Mouse (Mus musculus): ENCODE measurements around the gene Zmpste24. TPM values are rescaled to one million over a fixed set of nuclear protein-coding genes. Genes with fewer than 3 reads are reported as not detected.

The Zmpste24 gene
- total and polyA plus RNA-seq, 3 experiments = 4.4 to 71.8 (median 58.2) TPM

DNA sequence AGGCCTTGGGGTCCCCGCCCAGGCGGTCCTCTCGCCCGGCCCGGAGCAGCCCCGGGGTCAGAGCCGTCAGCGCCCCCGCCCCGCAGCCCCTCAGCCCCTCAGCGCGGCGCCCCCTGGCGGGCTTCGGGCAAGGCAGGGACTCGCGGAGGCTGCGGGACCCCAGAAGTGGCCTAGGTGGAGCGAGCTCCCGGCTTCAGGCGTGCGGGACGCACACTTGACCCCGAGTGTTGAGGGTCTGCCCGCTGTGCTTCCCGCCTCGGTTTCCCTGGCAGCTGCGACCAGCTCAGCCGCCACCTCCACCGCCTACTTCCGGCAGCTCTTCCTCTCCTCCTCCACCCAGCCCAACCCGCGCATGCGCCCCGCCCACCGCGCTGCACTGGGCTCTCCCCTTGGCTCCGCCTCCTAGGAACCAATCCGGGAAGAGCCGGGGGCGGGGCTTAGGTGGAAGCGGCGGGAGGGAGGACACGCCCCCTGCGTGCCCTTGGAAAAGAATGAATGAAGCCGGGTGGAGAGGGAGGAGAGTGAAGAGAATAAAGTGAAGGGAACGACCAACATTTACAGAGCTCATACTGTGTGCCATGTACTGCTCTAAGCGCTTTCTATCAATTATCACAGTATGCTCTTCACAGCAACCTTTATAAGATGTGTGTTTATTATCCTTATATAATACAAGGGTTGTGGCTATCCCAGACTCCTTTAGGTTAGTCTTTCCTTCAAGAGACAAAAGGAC, 80.9 kb downstream of the Zmpste24 start, which contains the start of gene Smap2:
TSS of gene Smap2 (minus strand) at position 320 of the 730 bp plus-strand sequence.
- DNase-seq (ENCODE audit: low spot score) = peak; percentile 93
- Histone ChIP-seq H3K27me3 (ENCODE audit: insufficient read depth, low read length) (no peaks in the 10 kb centered on the region), H3K9me3 (replicated peaks) (no peaks in the 10 kb centered on the region; the same call in 1 of the 2 replicates), H3K4me3 (ENCODE audit: low read depth, low read length) (peak within 1 kb of the TSS; percentile 98), H3K36me3 (replicated peaks) (peaks cover 14% of the 10 kb centered on the region), H3K4me1 (ENCODE audit: insufficient read depth, low read depth, low read length) (peaks cover 64% of the 10 kb centered on the region)
- TF ChIP-seq CTCF (IDR thresholded peaks at IDR 0.05; ENCODE audit: low read depth, low read length) (peak; percentile 69), GATA2 (IDR thresholded peaks at IDR 0.05; ENCODE audit: borderline replicate concordance, low read depth, low read length) (no peak)
- peak; percentile 69 for ATAC-seq (ENCODE audit: extremely low read depth, insufficient number of reproducible peaks, low FRiP score, poor library complexity, severe bottlenecking)

DNA sequence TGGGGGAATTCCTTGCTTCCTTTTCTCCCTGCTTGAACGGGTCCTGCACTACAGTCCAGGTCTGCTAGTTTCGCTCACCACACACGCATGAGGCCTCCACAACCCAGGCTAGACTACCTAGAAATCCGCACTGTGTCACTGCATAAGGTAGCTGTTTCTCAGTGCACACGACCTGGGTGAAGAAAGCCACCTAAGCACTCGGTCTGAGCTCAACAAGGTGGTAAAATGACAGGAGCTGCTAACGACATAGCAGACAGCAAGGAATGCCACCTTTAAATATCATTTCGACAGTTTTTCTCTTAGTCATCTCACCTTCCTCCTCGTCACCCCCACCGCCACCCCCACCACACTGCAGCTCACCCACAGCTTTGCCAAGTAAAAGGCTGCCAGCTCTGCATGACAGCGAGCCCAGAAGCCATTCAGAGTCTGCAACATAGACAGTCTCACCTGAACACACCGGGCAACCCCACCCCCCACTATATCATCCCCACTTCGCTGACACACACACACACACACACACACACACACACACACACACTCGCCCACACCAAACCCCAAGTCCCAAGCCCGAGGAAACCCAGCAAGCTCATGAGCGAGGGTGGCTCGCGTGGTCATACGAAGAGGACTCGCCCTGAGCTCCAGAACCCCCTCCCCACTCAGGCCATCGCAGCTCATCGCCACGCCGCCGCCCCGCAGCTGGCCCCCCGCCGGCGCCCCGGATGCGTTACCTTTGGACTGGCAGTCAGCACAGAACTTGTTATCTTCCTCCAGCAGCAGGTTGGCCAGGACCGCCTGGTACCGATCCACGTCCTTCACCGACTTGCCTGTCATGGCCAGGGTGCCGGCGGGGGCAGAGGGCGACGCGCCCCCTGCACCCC, 81.8 kb downstream of the Zmpste24 start:
- no peaks in the 10 kb centered on the region; the same call in 1 of the 2 replicates for H3K9me3 ChIP-seq (replicated peaks)
- H3K4me3 ChIP-seq (ENCODE audit: low read depth, low read length) = peak overlapping the region; percentile 98
- peaks cover 68% of the 10 kb centered on the region for H3K4me1 ChIP-seq (ENCODE audit: insufficient read depth, low read depth, low read length)
- H3K36me3 ChIP-seq (replicated peaks) = peaks cover 16% of the 10 kb centered on the region
- no peaks in the 10 kb centered on the region for H3K27me3 ChIP-seq (ENCODE audit: insufficient read depth, low read length)
- ATAC-seq (ENCODE audit: extremely low read depth, insufficient number of reproducible peaks, low FRiP score, poor library complexity, severe bottlenecking) = no peak
- DNase-seq (ENCODE audit: low spot score) = no peak
- TF ChIP-seq TAL1 (conservative IDR thresholded peaks at IDR 0.05; ENCODE audit: low read depth, low read length) (no peak; the same call in 1 of the 2 replicates), GATA1 (IDR thresholded peaks at IDR 0.05; ENCODE audit: borderline replicate concordance, low read length) (no peak), CTCF (IDR thresholded peaks at IDR 0.05; ENCODE audit: low read depth, low read length) (no peak), POLR2AphosphoS5 (IDR thresholded peaks at IDR 0.05; ENCODE audit: insufficient replicate concordance, low read depth, low read length) (no peak), GATA2 (IDR thresholded peaks at IDR 0.05; ENCODE audit: borderline replicate concordance, low read depth, low read length) (no peak)

DNA sequence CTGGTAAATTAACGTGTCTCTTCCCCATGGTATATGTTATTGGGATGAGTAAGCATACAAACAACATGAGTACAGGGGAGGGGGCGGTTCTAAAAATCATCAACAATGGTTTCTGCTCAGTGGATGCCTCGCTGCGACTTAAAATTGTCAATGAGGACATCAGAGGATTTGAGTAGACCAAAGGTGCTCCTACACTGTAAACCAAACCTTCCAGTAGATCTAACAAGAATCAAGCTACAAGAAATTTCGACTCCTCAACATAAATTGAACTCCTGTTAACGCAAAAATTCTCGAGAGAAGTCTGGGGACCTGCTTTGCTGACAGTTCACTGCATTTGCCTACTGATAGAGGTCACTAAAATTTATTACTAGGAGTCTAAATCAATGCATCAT, 82.8 kb downstream of the Zmpste24 start:
- Histone ChIP-seq H3K4me3 (ENCODE audit: low read depth, low read length) (peak overlapping the region; percentile 98), H3K36me3 (replicated peaks) (peaks cover 16% of the 10 kb centered on the region), H3K27me3 (ENCODE audit: insufficient read depth, low read length) (no peaks in the 10 kb centered on the region), H3K4me1 (ENCODE audit: insufficient read depth, low read depth, low read length) (peaks cover 70% of the 10 kb centered on the region), H3K9me3 (replicated peaks) (no peaks in the 10 kb centered on the region; the same call in 1 of the 2 replicates)
- no peak for ATAC-seq (ENCODE audit: extremely low read depth, insufficient number of reproducible peaks, low FRiP score, poor library complexity, severe bottlenecking)
- no peak for DNase-seq (ENCODE audit: low spot score)
- TF ChIP-seq POLR2AphosphoS5 (IDR thresholded peaks at IDR 0.05; ENCODE audit: insufficient replicate concordance, low read depth, low read length) (no peak), GATA1 (IDR thresholded peaks at IDR 0.05; ENCODE audit: borderline replicate concordance, low read length) (no peak)

DNA sequence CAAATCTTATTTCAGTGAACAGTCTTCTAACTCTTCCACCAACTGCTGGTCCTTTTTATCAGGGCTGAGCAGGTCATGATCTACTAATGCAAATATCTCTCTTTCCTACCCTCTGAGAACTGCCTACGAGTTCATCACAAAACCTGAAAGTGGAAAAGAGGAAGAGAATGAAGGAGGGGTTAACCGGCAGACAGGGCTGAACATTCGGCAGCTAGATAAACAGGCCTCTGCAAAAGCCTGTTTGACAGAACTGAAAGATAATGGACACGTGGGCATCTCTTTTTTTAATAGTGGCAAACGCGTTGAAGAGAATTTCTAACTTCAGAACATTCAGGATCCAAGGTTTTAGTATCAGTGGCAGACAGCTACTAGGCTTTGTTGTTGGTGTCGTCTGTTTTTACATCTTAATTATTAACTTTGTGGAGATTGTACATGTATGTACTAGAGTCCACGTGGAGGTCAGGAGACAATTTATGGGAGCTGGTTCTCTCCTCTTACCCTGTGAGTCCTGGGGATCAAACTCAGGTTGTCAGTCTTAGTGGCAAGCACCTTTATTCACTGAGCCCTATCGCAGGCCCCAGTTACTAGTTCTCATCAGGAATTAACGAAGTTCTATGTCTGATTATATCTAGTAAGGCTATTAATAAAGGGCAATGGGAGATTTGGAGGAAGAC, 83.3 kb downstream of the Zmpste24 start:
- no peak for DNase-seq (ENCODE audit: low spot score)
- Histone ChIP-seq H3K27me3 (ENCODE audit: insufficient read depth, low read length) (no peaks in the 10 kb centered on the region), H3K36me3 (replicated peaks) (peaks cover 16% of the 10 kb centered on the region), H3K4me1 (ENCODE audit: insufficient read depth, low read depth, low read length) (peaks cover 74% of the 10 kb centered on the region), H3K9me3 (replicated peaks) (no peaks in the 10 kb centered on the region; the same call in 1 of the 2 replicates), H3K4me3 (ENCODE audit: low read depth, low read length) (peak overlapping the region; percentile 98; the same call in 1 of the 2 replicates)
- peak; percentile 79 for ATAC-seq (ENCODE audit: extremely low read depth, insufficient number of reproducible peaks, low FRiP score, poor library complexity, severe bottlenecking)
- TF ChIP-seq TAL1 (conservative IDR thresholded peaks at IDR 0.05; ENCODE audit: low read depth, low read length) = peak; percentile 92
- TF ChIP-seq CTCF (IDR thresholded peaks at IDR 0.05; ENCODE audit: low read depth, low read length) = no peak
- TF ChIP-seq POLR2AphosphoS5 (IDR thresholded peaks at IDR 0.05; ENCODE audit: insufficient replicate concordance, low read depth, low read length) = no peak
- TF ChIP-seq GATA2 (IDR thresholded peaks at IDR 0.05; ENCODE audit: borderline replicate concordance, low read depth, low read length) = no peak
- TF ChIP-seq GATA1 (IDR thresholded peaks at IDR 0.05; ENCODE audit: borderline replicate concordance, low read length) = no peak

DNA sequence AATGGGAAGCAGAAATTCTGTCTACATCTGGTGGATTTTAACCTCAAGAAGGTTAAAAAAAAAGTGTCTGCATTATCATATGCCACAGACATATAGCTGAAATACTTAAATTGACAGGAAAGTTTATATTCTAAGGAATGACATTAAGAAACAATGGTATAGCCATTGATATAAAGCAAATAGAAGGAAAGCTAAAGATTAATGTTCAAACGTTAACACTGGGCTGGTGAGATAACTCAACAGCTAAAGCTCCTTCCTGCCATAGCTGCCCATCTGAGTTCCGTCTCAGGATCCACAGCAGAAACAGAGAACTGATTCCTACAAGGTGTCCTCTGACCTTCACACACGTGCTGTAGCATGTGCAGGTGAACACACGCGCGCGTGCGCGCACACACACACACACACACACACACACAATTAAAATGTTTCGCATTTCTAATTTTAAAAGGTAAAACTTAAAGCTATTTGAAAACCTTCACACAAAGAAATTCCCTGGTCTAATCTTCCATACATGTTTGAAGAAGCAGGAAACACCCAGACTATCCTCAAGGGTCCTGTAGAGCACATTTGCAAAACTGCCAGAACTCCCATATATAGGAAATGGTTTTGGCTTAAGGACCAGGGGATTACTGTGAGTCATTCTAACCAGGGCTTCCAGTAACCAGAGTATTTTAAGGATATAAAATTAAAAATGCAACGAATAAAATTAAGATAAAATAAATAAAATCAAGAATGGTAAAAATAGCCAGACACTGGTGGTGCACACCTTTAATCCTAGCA, 87.1 kb downstream of the Zmpste24 start:
- Histone ChIP-seq H3K27me3 (ENCODE audit: insufficient read depth, low read length) (no peaks in the 10 kb centered on the region), H3K4me1 (ENCODE audit: insufficient read depth, low read depth, low read length) (peaks cover 93% of the 10 kb centered on the region), H3K4me3 (ENCODE audit: low read depth, low read length) (no peak overlapping the region), H3K36me3 (replicated peaks) (peaks cover 27% of the 10 kb centered on the region), H3K9me3 (replicated peaks) (no peaks in the 10 kb centered on the region)
- TF ChIP-seq TAL1 (conservative IDR thresholded peaks at IDR 0.05; ENCODE audit: low read depth, low read length) (peak; percentile 39; the same call in 1 of the 2 replicates), GATA2 (IDR thresholded peaks at IDR 0.05; ENCODE audit: borderline replicate concordance, low read depth, low read length) (no peak), GATA1 (IDR thresholded peaks at IDR 0.05; ENCODE audit: borderline replicate concordance, low read length) (no peak), CTCF (IDR thresholded peaks at IDR 0.05; ENCODE audit: low read depth, low read length) (no peak), POLR2AphosphoS5 (IDR thresholded peaks at IDR 0.05; ENCODE audit: insufficient replicate concordance, low read depth, low read length) (no peak)
- no peak for DNase-seq (ENCODE audit: low spot score)
- no peak for ATAC-seq (ENCODE audit: extremely low read depth, insufficient number of reproducible peaks, low FRiP score, poor library complexity, severe bottlenecking)

Other genes starting within 250 kb of the Zmpste24 start
- not detected in 2 replicates for gene Rims3, start 243.4 kb downstream of the Zmpste24 start, total RNA-seq (2014; fragmentation: Nextera tagmentation)
- 0.06 and 0.16 TPM in 2 replicates for gene Rims3, start 243.4 kb downstream of the Zmpste24 start, total RNA-seq (2017)
- gene Rims3, start 243.4 kb downstream of the Zmpste24 start, polyA plus RNA-seq (2012) = not detected in 2 replicates
- gene Exo5, start 173.2 kb downstream of the Zmpste24 start, total RNA-seq (2014; fragmentation: Nextera tagmentation) = 9.2 TPM in 2 replicates
- 12.6 and 14.5 TPM in 2 replicates for gene Exo5, start 173.2 kb downstream of the Zmpste24 start, total RNA-seq (2017)
- gene Exo5, start 173.2 kb downstream of the Zmpste24 start, polyA plus RNA-seq (2012) = 4.7 and 5.5 TPM in 2 replicates
- 6.6 and 8.1 TPM in 2 replicates for gene Zfp69, start 146.5 kb downstream of the Zmpste24 start, total RNA-seq (2014; fragmentation: Nextera tagmentation)
- 3.8 and 4.9 TPM in 2 replicates for gene Zfp69, start 146.5 kb downstream of the Zmpste24 start, total RNA-seq (2017)
- 1.8 and 2.7 TPM in 2 replicates for gene Zfp69, start 146.5 kb downstream of the Zmpste24 start, polyA plus RNA-seq (2012)
- gene Smap2, start 81.0 kb downstream of the Zmpste24 start, total RNA-seq (2014; fragmentation: Nextera tagmentation) = 92.6 and 109 TPM in 2 replicates
- 26.3 and 35.6 TPM in 2 replicates for gene Smap2, start 81.0 kb downstream of the Zmpste24 start, total RNA-seq (2017)
- 32.9 and 33.4 TPM in 2 replicates for gene Smap2, start 81.0 kb downstream of the Zmpste24 start, polyA plus RNA-seq (2012)
- not detected in 2 replicates for gene Col9a2, start 58.9 kb downstream of the Zmpste24 start, total RNA-seq (2014; fragmentation: Nextera tagmentation)
- not detected in 2 replicates for gene Col9a2, start 58.9 kb downstream of the Zmpste24 start, total RNA-seq (2017)
- not detected in 2 replicates for gene Col9a2, start 58.9 kb downstream of the Zmpste24 start, polyA plus RNA-seq (2012)
- not detected in 2 replicates for gene Tmco2, start 11.0 kb upstream of the Zmpste24 start, total RNA-seq (2014; fragmentation: Nextera tagmentation)
- gene Tmco2, start 11.0 kb upstream of the Zmpste24 start, total RNA-seq (2017) = 0.33 TPM in 1 of 2 replicates, not detected in the other
- not detected in 2 replicates for gene Tmco2, start 11.0 kb upstream of the Zmpste24 start, polyA plus RNA-seq (2012)
- gene Rlf, start 116.8 kb upstream of the Zmpste24 start, total RNA-seq (2014; fragmentation: Nextera tagmentation) = 90.8 and 94.9 TPM in 2 replicates
- gene Rlf, start 116.8 kb upstream of the Zmpste24 start, total RNA-seq (2017) = 63.5 and 70.8 TPM in 2 replicates
- gene Rlf, start 116.8 kb upstream of the Zmpste24 start, polyA plus RNA-seq (2012) = 3.3 and 4.0 TPM in 2 replicates
- not detected in 2 replicates for gene Gm12888, start 226.7 kb upstream of the Zmpste24 start, total RNA-seq (2014; fragmentation: Nextera tagmentation)
- gene Gm12888, start 226.7 kb upstream of the Zmpste24 start, total RNA-seq (2017) = 0.29 TPM in 1 of 2 replicates, not detected in the other
- not detected in 2 replicates for gene Gm12888, start 226.7 kb upstream of the Zmpste24 start, polyA plus RNA-seq (2012)